Mouse (Mus musculus): ENCODE results near the gene Csta1. TPM values are rescaled to one million over a fixed set of nuclear protein-coding genes. Genes with fewer than 3 reads are reported as not detected.
A peak's percentile ranks its signal among the peaks of the same experiment; 100 is the strongest.

Csta1 gene
- polyA plus RNA-seq, 2 experiments from 2014 or later = 0.37 TPM; not detected in 1

GRCm38 (mm10) chr16:36071071-36071449 is 60.0 kb downstream of the Csta1 start:
- ATAC-seq = peak; percentile 34

Other genes starting within 250 kb of the Csta1 start
- gene Parp9, start 192.8 kb downstream of the Csta1 start, polyA plus RNA-seq (2017; shearing (Covaris generic)) = 10 to 100 TPM; 83.1 to 86.9 TPM
- gene Dtx3l, start 192.1 kb downstream of the Csta1 start, polyA plus RNA-seq (2017; shearing (Covaris generic)) = 10 to 100 TPM; 61.6 to 62.8 TPM
- 10 to 100 TPM; 39.4 to 45.3 TPM for gene Kpna1, start 152.5 kb downstream of the Csta1 start, polyA plus RNA-seq (2017; shearing (Covaris generic))
- 1 to 10 TPM; 6.6 to 7.8 TPM for gene Wdr5b, start 90.1 kb downstream of the Csta1 start, polyA plus RNA-seq (2017; shearing (Covaris generic))
- gene Fam162a, start 59.6 kb downstream of the Csta1 start, polyA plus RNA-seq (2017; shearing (Covaris generic)) = 100 to 1,000 TPM in 1 of 2 experiments, 10 to 100 TPM in 1; 91.6 to 121 TPM
- 10 to 100 TPM; 19.6 to 33.4 TPM for gene Ccdc58, start 59.6 kb downstream of the Csta1 start, polyA plus RNA-seq (2017; shearing (Covaris generic))
- not detected for gene Stfa2l1, start 25.6 kb upstream of the Csta1 start, polyA plus RNA-seq (2017; shearing (Covaris generic))
- not detected for gene Gm5483, start 53.0 kb upstream of the Csta1 start, polyA plus RNA-seq (2017; shearing (Covaris generic))
- gene Gm5416, start 79.2 kb upstream of the Csta1 start, polyA plus RNA-seq (2017; shearing (Covaris generic)) = not detected
- not detected for gene 2010005H15Rik, start 90.2 kb upstream of the Csta1 start, polyA plus RNA-seq (2017; shearing (Covaris generic))
- gene Stfa1, start 145.7 kb upstream of the Csta1 start, polyA plus RNA-seq (2017; shearing (Covaris generic)) = not detected
- gene BC117090, start 203.1 kb upstream of the Csta1 start, polyA plus RNA-seq (2017; shearing (Covaris generic)) = not detected
- not detected for gene BC100530, start 236.5 kb upstream of the Csta1 start, polyA plus RNA-seq (2017; shearing (Covaris generic))